Mouse (Mus musculus): Measurements from ENCODE around the gene Sh3bgrl2. TPM values are rescaled to one million over a fixed set of nuclear protein-coding genes. Genes with fewer than 3 reads are reported as not detected.

Gene Sh3bgrl2
- polyA plus RNA-seq, 1 experiment from 2014 or later, result 46.2 TPM

DNA sequence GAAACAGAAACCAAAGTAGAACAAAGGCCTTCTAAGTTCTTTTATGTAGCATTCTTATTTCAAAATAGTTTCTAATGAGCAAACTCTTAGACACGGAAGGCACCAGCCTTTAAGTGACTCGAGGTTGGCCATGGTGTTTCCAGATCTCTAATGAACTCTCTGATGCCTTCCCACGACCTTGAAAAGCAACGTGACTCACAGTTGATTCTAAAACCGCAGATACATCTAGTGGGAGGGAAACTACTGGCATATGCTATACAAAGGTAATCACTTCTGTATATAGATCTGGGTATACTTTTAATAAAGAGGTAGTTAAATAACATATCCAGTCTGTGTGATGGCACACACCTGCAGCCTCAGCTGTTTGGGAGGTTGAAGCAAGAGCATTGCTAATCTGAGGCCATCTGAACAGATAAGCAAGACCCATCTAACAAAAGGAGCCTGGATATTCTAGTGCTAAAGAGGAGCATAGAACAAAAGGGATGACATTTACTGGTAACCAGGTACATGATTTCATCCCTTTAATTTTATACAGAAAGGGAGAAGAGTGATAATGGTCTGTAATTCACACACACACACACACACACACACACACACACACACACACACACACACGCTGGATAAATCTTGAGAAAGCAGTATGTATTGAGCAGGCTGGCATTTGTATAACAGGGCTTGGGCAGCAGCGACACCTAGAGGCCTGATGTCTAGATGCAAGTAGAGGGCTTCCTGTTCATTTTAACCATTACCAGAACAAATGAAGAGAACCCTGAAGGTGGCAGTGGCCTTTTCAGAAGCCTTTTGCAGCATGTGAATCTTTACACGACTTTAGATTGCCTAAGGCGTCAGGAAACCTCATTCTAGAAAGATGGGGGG, 61.5 kb downstream of the Sh3bgrl2 start:
- H3K9ac ChIP-seq (ENCODE audit: low read length), result no peak overlapping the region
- 39% methylated on average over 9 of the region's 9 CpGs for WGBS
- no peak overlapping the region for H3K4me2 ChIP-seq (ENCODE audit: low read depth, low read length)
- H3K36me3 ChIP-seq (ENCODE audit: control insufficient read depth, insufficient read depth, low read length), result no peaks in the 10 kb centered on the region
- peaks cover 10% of the 10 kb centered on the region for H3K4me1 ChIP-seq (replicated peaks; ENCODE audit: control insufficient read depth, insufficient read depth, low read length)
- H3K9me3 ChIP-seq (ENCODE audit: control insufficient read depth, low read length), result no peaks in the 10 kb centered on the region
- no peaks in the 10 kb centered on the region for H3K27me3 ChIP-seq (ENCODE audit: control insufficient read depth, insufficient read depth, low read depth, low read length)
- ATAC-seq (ENCODE audit: low read depth), result peak; percentile 59
- H3K4me3 ChIP-seq (ENCODE audit: low read length), result no peak overlapping the region
- no peak overlapping the region for H3K27ac ChIP-seq (ENCODE audit: low read length)

DNA sequence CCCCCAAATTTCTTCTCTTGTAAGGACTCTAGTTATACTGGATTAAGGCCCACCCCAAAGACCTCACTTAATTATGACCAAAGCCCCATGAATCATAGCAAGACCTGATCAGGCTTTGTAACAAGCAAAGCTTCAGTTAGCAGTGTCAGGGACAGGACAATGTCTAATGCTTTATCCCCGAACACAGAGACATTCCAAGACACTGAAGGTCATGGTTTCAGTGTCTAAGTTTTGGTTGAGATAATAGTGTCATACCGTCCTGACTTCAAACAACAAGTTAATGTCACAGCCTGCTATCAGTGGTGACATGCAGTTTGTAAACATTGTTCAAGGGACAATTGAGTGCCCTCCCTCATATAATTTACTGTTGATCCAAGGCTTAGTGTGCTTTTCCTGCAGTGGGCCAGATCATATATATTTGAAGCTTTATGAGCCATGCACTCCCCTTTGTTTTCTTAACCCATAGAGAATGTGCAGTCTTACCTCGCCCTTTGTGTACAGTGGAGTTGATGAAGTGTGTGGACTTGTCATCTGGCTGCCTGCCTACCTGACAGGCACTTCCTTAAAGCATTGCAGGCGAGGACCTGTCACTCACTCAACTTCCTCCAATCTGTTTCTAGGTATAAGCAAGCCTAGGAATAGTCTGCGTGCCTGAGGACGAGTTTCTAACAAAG, 67.9 kb downstream of the Sh3bgrl2 start:
- H3K27me3 ChIP-seq (ENCODE audit: control insufficient read depth, insufficient read depth, low read depth, low read length), result no peaks in the 10 kb centered on the region
- WGBS, result 9% methylated on average over 6 of the region's 6 CpGs
- no peak overlapping the region for H3K4me3 ChIP-seq (ENCODE audit: low read length)
- ATAC-seq (ENCODE audit: low read depth), result peak; percentile 81
- peaks cover 13% of the 10 kb centered on the region for H3K4me1 ChIP-seq (replicated peaks; ENCODE audit: control insufficient read depth, insufficient read depth, low read length)
- no peak overlapping the region for H3K9ac ChIP-seq (ENCODE audit: low read length)
- H3K9me3 ChIP-seq (ENCODE audit: control insufficient read depth, low read length), result no peaks in the 10 kb centered on the region
- no peaks in the 10 kb centered on the region for H3K36me3 ChIP-seq (ENCODE audit: control insufficient read depth, insufficient read depth, low read length)
- peak overlapping the region; percentile 43; the same call in 1 of the 2 replicates for H3K27ac ChIP-seq (ENCODE audit: low read length)
- H3K4me2 ChIP-seq (ENCODE audit: low read depth, low read length), result peak overlapping the region; percentile 26

- Histone ChIP-seq H3K4me1 (replicated peaks; ENCODE audit: control insufficient read depth, insufficient read depth, low read length) (peaks cover 13% of the 10 kb centered on the region), H3K4me2 (ENCODE audit: low read depth, low read length) (peak overlapping the region; percentile 26), H3K36me3 (ENCODE audit: control insufficient read depth, insufficient read depth, low read length) (no peaks in the 10 kb centered on the region), H3K27me3 (ENCODE audit: control insufficient read depth, insufficient read depth, low read depth, low read length) (no peaks in the 10 kb centered on the region), H3K4me3 (ENCODE audit: low read length) (no peak overlapping the region), H3K9ac (ENCODE audit: low read length) (no peak overlapping the region), H3K27ac (ENCODE audit: low read length) (peak overlapping the region; percentile 43; the same call in 1 of the 2 replicates), H3K9me3 (ENCODE audit: control insufficient read depth, low read length) (no peaks in the 10 kb centered on the region)
- ATAC-seq (ENCODE audit: low read depth), result peak; percentile 42
- 10% methylated on average over 7 of the region's 7 CpGs for WGBS
Observed at GRCm38 (mm10) chr9:83616586-83617081, 68.5 kb downstream of the Sh3bgrl2 start.

- Histone ChIP-seq H3K27me3 (ENCODE audit: control insufficient read depth, insufficient read depth, low read depth, low read length) (no peaks in the 10 kb centered on the region), H3K36me3 (ENCODE audit: control insufficient read depth, insufficient read depth, low read length) (no peaks in the 10 kb centered on the region), H3K4me2 (ENCODE audit: low read depth, low read length) (no peak overlapping the region), H3K4me3 (ENCODE audit: low read length) (no peak overlapping the region), H3K9me3 (ENCODE audit: control insufficient read depth, low read length) (no peaks in the 10 kb centered on the region), H3K4me1 (replicated peaks; ENCODE audit: control insufficient read depth, insufficient read depth, low read length) (no peaks in the 10 kb centered on the region), H3K9ac (ENCODE audit: low read length) (no peak overlapping the region), H3K27ac (ENCODE audit: low read length) (no peak overlapping the region)
- no peak for ATAC-seq (ENCODE audit: low read depth)
- 61% methylated on average over 6 of the region's 6 CpGs for WGBS
Observed at GRCm38 (mm10) chr9:83623455-83623854, 75.3 kb downstream of the Sh3bgrl2 start.

DNA sequence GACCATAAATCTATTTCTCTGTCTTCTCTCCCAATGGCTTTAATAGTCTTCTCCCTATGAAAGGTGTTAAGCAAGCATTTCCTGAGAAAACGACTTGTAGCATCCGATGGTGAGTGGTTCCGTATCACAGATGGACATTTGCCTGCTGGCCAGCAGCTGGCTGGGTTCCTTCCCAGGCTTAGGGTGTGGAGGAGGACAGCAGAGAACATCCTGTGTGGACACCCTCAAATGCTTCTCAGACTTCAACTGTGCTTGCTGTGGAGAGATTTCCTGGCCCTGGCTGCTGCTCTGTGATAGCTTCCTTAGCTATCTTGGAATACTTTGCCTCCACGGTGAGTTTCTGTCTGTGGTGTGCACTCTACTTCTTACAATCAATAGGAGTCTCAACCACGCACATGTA, 76.1 kb downstream of the Sh3bgrl2 start:
- no peaks in the 10 kb centered on the region for H3K36me3 ChIP-seq (ENCODE audit: control insufficient read depth, insufficient read depth, low read length)
- WGBS, result 58% methylated on average over 5 of the region's 5 CpGs
- no peak overlapping the region for H3K27ac ChIP-seq (ENCODE audit: low read length)
- H3K27me3 ChIP-seq (ENCODE audit: control insufficient read depth, insufficient read depth, low read depth, low read length), result no peaks in the 10 kb centered on the region
- ATAC-seq (ENCODE audit: low read depth), result no peak
- H3K4me1 ChIP-seq (replicated peaks; ENCODE audit: control insufficient read depth, insufficient read depth, low read length), result no peaks in the 10 kb centered on the region
- H3K4me2 ChIP-seq (ENCODE audit: low read depth, low read length), result no peak overlapping the region
- H3K9ac ChIP-seq (ENCODE audit: low read length), result no peak overlapping the region
- no peaks in the 10 kb centered on the region for H3K9me3 ChIP-seq (ENCODE audit: control insufficient read depth, low read length)
- H3K4me3 ChIP-seq (ENCODE audit: low read length), result no peak overlapping the region

- H3K27me3 ChIP-seq (ENCODE audit: control insufficient read depth, insufficient read depth, low read depth, low read length), result no peaks in the 10 kb centered on the region
- H3K4me1 ChIP-seq (replicated peaks; ENCODE audit: control insufficient read depth, insufficient read depth, low read length), result no peaks in the 10 kb centered on the region
- ATAC-seq (ENCODE audit: low read depth), result no peak
- no peaks in the 10 kb centered on the region for H3K36me3 ChIP-seq (ENCODE audit: control insufficient read depth, insufficient read depth, low read length)
- no peak overlapping the region for H3K4me2 ChIP-seq (ENCODE audit: low read depth, low read length)
- H3K9me3 ChIP-seq (ENCODE audit: control insufficient read depth, low read length), result no peaks in the 10 kb centered on the region
- no peak overlapping the region for H3K9ac ChIP-seq (ENCODE audit: low read length)
- no peak overlapping the region for H3K27ac ChIP-seq (ENCODE audit: low read length)
- no peak overlapping the region for H3K4me3 ChIP-seq (ENCODE audit: low read length)
- WGBS, result 78% methylated on average over 5 of the region's 5 CpGs
Observed at GRCm38 (mm10) chr9:83625085-83625484, 77.0 kb downstream of the Sh3bgrl2 start.

- 42% methylated on average over 19 of the region's 19 CpGs for WGBS
- no peak overlapping the region for H3K4me2 ChIP-seq (ENCODE audit: low read depth, low read length)
Observed at GRCm38 (mm10) chr9:83628669-83629612, 80.8 kb downstream of the Sh3bgrl2 start.

DNA sequence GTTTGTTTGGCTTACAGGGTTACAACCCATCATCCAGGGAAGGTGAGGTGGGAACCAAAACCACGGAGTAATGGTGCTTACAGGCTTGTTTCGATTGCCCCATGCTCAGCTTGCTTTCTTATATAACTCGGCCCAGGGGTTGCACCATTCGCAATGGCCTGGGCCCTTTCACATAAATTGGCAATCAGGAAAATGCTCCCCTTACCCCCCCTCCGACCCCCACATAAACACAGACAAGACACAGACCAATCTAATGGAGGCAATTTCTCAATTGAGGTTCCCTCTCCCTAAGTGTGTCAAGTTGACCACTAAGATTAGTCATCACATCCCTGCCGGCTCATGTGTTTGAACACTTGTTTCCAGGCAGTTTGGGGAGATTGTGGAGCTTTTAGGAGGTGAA, 82.2 kb downstream of the Sh3bgrl2 start:
- Histone ChIP-seq H3K4me1 (replicated peaks; ENCODE audit: control insufficient read depth, insufficient read depth, low read length) (no peaks in the 10 kb centered on the region), H3K27ac (ENCODE audit: low read length) (no peak overlapping the region), H3K4me3 (ENCODE audit: low read length) (no peak overlapping the region), H3K36me3 (ENCODE audit: control insufficient read depth, insufficient read depth, low read length) (no peaks in the 10 kb centered on the region), H3K9me3 (ENCODE audit: control insufficient read depth, low read length) (no peaks in the 10 kb centered on the region), H3K9ac (ENCODE audit: low read length) (no peak overlapping the region), H3K4me2 (ENCODE audit: low read depth, low read length) (no peak overlapping the region), H3K27me3 (ENCODE audit: control insufficient read depth, insufficient read depth, low read depth, low read length) (no peaks in the 10 kb centered on the region)
- no peak for ATAC-seq (ENCODE audit: low read depth)
- 70% methylated on average over 6 of the region's 6 CpGs for WGBS

More at GRCm38 (mm10) chr9:83628669-83629612, 80.8 kb downstream of the Sh3bgrl2 start:
- Histone ChIP-seq H3K27me3 (ENCODE audit: control insufficient read depth, insufficient read depth, low read depth, low read length) (no peaks in the 10 kb centered on the region), H3K4me3 (ENCODE audit: low read length) (no peak overlapping the region), H3K9me3 (ENCODE audit: control insufficient read depth, low read length) (no peaks in the 10 kb centered on the region), H3K9ac (ENCODE audit: low read length) (no peak overlapping the region), H3K36me3 (ENCODE audit: control insufficient read depth, insufficient read depth, low read length) (no peaks in the 10 kb centered on the region), H3K4me1 (replicated peaks; ENCODE audit: control insufficient read depth, insufficient read depth, low read length) (no peaks in the 10 kb centered on the region), H3K27ac (ENCODE audit: low read length) (no peak overlapping the region)
- ATAC-seq (ENCODE audit: low read depth), result no peak

All from lung, embryonic 16.5 days (tissue).